Mouse (Mus musculus) small intestine, adult 2 months (tissue): Measurements from ENCODE around the gene Tmem98.

Experiments
- CTCF ChIP-seq: fragments of 200-500 bp; IDR thresholded peaks from 2 replicates; pipeline ENCODE4 v1.5.1; 2012; ENCODE audit warnings: low read depth, mild to moderate bottlenecking, control low read depth, inconsistent platforms, low read length, moderate library complexity, mixed read lengths; ENCODE audit not compliant: insufficient replicate concordance, insufficient read length; ENCODE audit errors: extremely low read depth
- POLR2A ChIP-seq: fragments of 200-500 bp; IDR thresholded peaks from 2 replicates; pipeline ENCODE4 v1.6.1; 2012; ENCODE audit warnings: low read depth, mild to moderate bottlenecking, control low read depth, inconsistent platforms, low read length, moderate library complexity

DNA sequence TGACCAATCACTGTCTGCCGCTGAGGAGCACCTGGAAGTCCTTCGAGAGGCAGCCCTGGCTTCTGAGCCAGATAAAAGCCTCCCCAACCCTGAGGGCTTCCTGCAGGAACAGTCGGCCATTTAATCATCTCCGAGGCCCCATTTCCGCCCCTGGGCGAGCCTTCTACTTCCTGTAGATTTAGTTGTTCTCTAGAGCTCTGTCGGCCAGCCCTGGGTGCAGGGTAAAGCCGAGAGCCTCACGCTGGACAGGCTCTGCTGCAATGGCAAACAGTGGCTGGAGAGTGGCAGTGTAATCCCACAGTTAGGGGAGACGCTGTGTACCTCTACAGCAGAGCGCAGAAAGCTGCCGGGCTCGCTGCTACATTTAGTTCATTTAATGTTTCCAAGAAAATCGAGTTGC is 11.3 kb downstream of the Tmem98 start:
- TF ChIP-seq CTCF (no peak), POLR2A (no peak)
